Mouse (Mus musculus): ENCODE results near the gene Nup214. TPM values are rescaled to one million over a fixed set of nuclear protein-coding genes. Genes with fewer than 3 reads are reported as not detected.
A peak's percentile ranks its signal among the peaks of the same experiment; 100 is the strongest.

The Nup214 gene
- total and polyA plus RNA-seq, 2 experiments, result 5.3 to 11.5 TPM

DNA sequence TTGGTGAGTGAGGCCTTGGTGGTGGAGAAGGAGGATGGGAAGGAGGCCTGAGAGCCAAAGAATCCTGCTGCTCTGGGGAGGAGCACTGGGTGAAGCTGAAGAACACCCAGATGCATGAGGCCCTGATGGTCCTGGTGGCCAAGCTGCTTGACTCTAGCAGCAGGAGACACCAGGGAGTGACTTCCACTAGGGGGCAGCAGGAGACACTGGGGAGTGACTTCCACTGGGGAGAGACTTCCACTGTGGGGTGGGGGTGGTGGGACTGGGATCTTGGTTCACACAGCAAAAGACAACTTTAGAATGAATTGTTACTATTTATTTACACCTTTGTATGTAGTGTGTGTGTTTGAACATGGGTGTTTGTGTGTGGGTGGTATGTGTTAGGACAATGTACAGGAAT, 9.1 kb upstream of the Nup214 start:
- DNase-seq (ENCODE audit: extremely low read depth, low read depth, low spot score), result peak; percentile 20
- Histone ChIP-seq H3K36me3 (ENCODE audit: control insufficient read depth, insufficient read depth, low read length) (no peaks in the 10 kb centered on the region), H3K27me3 (ENCODE audit: control insufficient read depth, insufficient read depth, low read length) (no peaks in the 10 kb centered on the region), H3K4me3 (ENCODE audit: insufficient read depth, low read depth, low read length) (no peak overlapping the region), H3K4me1 (ENCODE audit: control insufficient read depth, insufficient read depth, low read length) (no peaks in the 10 kb centered on the region), H3K9ac (ENCODE audit: low read depth, low read length) (no peak overlapping the region), H3K79me2 (ENCODE audit: control insufficient read depth, insufficient read depth, low read length) (no peaks in the 10 kb centered on the region), H3K27ac (replicated peaks; ENCODE audit: insufficient read depth, low read depth, low read length) (no peak overlapping the region)
- peak; percentile 84 for TF ChIP-seq CTCF (IDR thresholded peaks at IDR 0.05; ENCODE audit: low read depth, low read length)
- no peak for TF ChIP-seq POLR2A (IDR thresholded peaks at IDR 0.05; ENCODE audit: extremely low read depth, insufficient read depth, low read length)

DNA sequence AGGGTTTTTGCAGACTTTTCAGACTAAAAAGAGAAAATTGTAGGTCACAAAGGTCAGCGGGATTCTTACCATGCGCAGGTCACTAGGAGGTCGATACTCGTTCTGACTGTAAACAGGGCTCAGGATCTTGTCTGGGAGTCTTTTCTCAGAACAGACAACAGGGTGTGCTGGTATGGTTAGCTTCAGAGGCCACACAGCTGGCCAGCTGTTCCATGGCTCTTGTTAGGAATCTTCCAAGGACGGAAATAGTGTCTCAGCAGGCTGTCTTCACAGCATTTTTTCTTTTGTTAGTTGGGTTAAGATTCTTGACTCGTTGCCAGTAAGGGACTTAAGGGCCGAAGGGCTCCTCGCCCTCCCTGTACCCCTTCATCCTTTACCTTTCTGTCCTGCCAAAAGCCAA, 7.4 kb upstream of the Nup214 start:
- H3K4me1 ChIP-seq (ENCODE audit: control insufficient read depth, insufficient read depth, low read length), result no peaks in the 10 kb centered on the region

DNA sequence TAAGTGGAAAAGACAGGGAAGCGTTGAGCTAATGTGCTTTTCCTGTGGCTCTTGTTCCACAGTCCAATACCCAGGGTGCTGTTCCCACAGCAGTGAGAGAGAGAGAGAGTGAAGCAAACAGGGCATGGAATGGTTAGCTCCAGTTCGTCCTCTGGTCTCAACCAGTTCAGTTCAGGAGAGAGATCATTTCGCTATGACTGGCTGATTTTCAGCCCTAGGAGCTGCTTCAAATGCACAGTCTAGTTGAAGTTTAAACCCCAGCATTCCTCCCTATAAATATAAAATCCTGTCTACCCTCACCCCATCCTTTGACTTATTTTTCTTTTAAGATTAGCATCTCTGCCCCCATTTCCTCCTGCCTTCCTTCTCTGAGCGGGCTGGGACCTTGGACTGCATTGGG, 1.6 kb upstream of the Nup214 start:
- Histone ChIP-seq H3K4me1 (ENCODE audit: control insufficient read depth, insufficient read depth, low read length) (peaks cover 3% of the 10 kb centered on the region), H3K36me3 (ENCODE audit: control insufficient read depth, insufficient read depth, low read length) (peaks cover 9% of the 10 kb centered on the region; the same call in 1 of the 2 replicates), H3K27ac (replicated peaks; ENCODE audit: insufficient read depth, low read depth, low read length) (no peak overlapping the region), H3K79me2 (ENCODE audit: control insufficient read depth, insufficient read depth, low read length) (peaks cover 5% of the 10 kb centered on the region; the same call in 1 of the 2 replicates), H3K9ac (ENCODE audit: low read depth, low read length) (no peak overlapping the region), H3K27me3 (ENCODE audit: control insufficient read depth, insufficient read depth, low read length) (no peaks in the 10 kb centered on the region), H3K4me3 (ENCODE audit: insufficient read depth, low read depth, low read length) (no peak overlapping the region)
- TF ChIP-seq POLR2A (IDR thresholded peaks at IDR 0.05; ENCODE audit: extremely low read depth, insufficient read depth, low read length), result no peak
- no peak for TF ChIP-seq CTCF (IDR thresholded peaks at IDR 0.05; ENCODE audit: low read depth, low read length)
- no peak for DNase-seq (ENCODE audit: extremely low read depth, low read depth, low spot score)
- 84% methylated on average over 4 of the region's 4 CpGs for WGBS

More for the DNA sequence above, 7.4 kb upstream of the Nup214 start:
- TF ChIP-seq POLR2A (IDR thresholded peaks at IDR 0.05; ENCODE audit: extremely low read depth, insufficient read depth, low read length) (no peak), CTCF (IDR thresholded peaks at IDR 0.05; ENCODE audit: low read depth, low read length) (no peak)
- Histone ChIP-seq H3K79me2 (ENCODE audit: control insufficient read depth, insufficient read depth, low read length) (no peaks in the 10 kb centered on the region), H3K9ac (ENCODE audit: low read depth, low read length) (no peak overlapping the region), H3K27me3 (ENCODE audit: control insufficient read depth, insufficient read depth, low read length) (no peaks in the 10 kb centered on the region), H3K27ac (replicated peaks; ENCODE audit: insufficient read depth, low read depth, low read length) (no peak overlapping the region), H3K4me3 (ENCODE audit: insufficient read depth, low read depth, low read length) (no peak overlapping the region), H3K36me3 (ENCODE audit: control insufficient read depth, insufficient read depth, low read length) (no peaks in the 10 kb centered on the region)
- no peak for DNase-seq (ENCODE audit: extremely low read depth, low read depth, low spot score)
- WGBS, result 73% methylated on average over 8 of the region's 8 CpGs

DNA sequence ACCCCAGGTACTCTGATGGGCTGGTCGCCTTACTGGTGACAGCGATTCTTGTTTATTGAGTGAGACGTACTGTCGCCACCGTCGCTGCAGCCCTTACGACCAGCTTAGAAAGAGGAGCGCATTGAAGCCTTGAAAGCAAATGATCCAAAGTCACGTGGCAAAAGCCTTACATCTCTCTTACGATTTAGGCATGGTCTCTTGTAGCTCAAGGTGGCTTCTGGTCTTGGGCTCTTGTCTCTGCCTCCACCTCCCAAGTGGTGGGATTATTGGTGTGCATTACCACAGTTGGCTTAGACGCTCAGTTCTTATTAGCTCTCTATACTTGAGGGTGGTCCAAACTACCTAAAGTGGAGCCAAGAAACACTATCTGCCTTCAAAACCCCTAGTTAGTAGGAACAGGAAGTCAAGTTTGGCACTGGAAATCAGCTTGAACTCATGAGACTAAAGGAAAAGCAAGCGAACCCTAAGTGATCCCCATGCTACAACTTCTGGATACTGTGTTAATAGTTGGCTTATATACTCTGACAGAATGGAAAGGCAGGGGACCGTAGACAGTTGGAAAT, 654 bp downstream of the Nup214 start:
- H3K4me3 ChIP-seq (ENCODE audit: insufficient read depth, low read depth, low read length), result peak overlapping the region; percentile 85
- H3K27me3 ChIP-seq (ENCODE audit: control insufficient read depth, insufficient read depth, low read length), result no peaks in the 10 kb centered on the region
- H3K27ac ChIP-seq (replicated peaks; ENCODE audit: insufficient read depth, low read depth, low read length), result peak overlapping the region; percentile 7; the same call in 1 of the 2 replicates
- peaks cover 3% of the 10 kb centered on the region for H3K4me1 ChIP-seq (ENCODE audit: control insufficient read depth, insufficient read depth, low read length)
- peaks cover 21% of the 10 kb centered on the region for H3K36me3 ChIP-seq (ENCODE audit: control insufficient read depth, insufficient read depth, low read length)
- TF ChIP-seq CTCF (IDR thresholded peaks at IDR 0.05; ENCODE audit: low read depth, low read length) (no peak), POLR2A (IDR thresholded peaks at IDR 0.05; ENCODE audit: extremely low read depth, insufficient read depth, low read length) (no peak)
- H3K79me2 ChIP-seq (ENCODE audit: control insufficient read depth, insufficient read depth, low read length), result peaks cover 5% of the 10 kb centered on the region; the same call in 1 of the 2 replicates
- no peak for DNase-seq (ENCODE audit: extremely low read depth, low read depth, low spot score)
- WGBS, result 8% methylated on average over 13 of the region's 13 CpGs
- peak overlapping the region; percentile 88 for H3K9ac ChIP-seq (ENCODE audit: low read depth, low read length)

DNA sequence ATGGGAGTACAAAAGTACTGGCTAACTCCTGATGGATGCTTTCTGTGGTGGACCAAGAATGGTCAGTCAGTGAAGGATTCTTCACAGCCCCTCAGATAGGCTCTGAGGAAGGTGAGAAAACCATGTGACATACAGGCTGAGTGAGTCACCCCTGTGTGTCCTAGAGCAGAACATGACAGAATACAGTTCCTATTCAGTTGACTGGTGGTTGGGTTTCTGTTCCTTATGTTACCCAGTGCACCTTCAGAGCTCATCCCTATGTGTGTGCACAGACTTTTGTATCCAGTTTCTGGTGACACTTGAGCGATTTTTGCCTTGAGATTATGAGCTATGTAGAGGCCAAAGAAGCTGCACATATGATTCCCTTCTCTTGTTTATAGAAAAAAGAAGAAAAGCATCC, 13.5 kb downstream of the Nup214 start:
- Histone ChIP-seq H3K27me3 (ENCODE audit: control insufficient read depth, insufficient read depth, low read length) (no peaks in the 10 kb centered on the region), H3K36me3 (ENCODE audit: control insufficient read depth, insufficient read depth, low read length) (peaks cover 81% of the 10 kb centered on the region), H3K79me2 (ENCODE audit: control insufficient read depth, insufficient read depth, low read length) (no peaks in the 10 kb centered on the region), H3K9ac (ENCODE audit: low read depth, low read length) (no peak overlapping the region), H3K27ac (replicated peaks; ENCODE audit: insufficient read depth, low read depth, low read length) (no peak overlapping the region), H3K4me1 (ENCODE audit: control insufficient read depth, insufficient read depth, low read length) (no peaks in the 10 kb centered on the region), H3K4me3 (ENCODE audit: insufficient read depth, low read depth, low read length) (no peak overlapping the region)
- DNase-seq (ENCODE audit: extremely low read depth, low read depth, low spot score), result no peak
- TF ChIP-seq POLR2A (IDR thresholded peaks at IDR 0.05; ENCODE audit: extremely low read depth, insufficient read depth, low read length) (no peak), CTCF (IDR thresholded peaks at IDR 0.05; ENCODE audit: low read depth, low read length) (no peak)
- 97% methylated on average over 1 of the region's 1 CpGs for WGBS

DNA sequence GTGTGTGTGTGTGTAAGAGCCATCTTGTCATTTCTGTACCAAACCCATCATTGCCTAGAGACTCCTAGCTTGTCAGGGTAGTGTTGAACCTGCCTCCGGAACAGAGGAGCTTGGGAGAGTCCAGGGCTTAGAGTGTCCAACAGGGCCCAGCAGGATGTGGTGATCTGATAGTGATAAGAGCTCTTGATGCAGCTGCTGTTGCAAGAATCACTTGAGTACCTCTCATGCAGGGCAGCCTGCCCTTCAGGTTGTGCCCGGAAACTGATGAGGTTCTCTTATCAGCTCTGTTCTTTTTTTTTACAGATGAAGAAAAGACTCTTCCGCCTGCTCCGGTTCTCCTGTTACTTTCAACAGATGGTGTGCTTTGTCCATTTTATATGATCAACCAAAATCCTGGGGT, 16.7 kb downstream of the Nup214 start:
- H3K9ac ChIP-seq (ENCODE audit: low read depth, low read length), result no peak overlapping the region
- TF ChIP-seq CTCF (IDR thresholded peaks at IDR 0.05; ENCODE audit: low read depth, low read length) (no peak), POLR2A (IDR thresholded peaks at IDR 0.05; ENCODE audit: extremely low read depth, insufficient read depth, low read length) (no peak)
- H3K27me3 ChIP-seq (ENCODE audit: control insufficient read depth, insufficient read depth, low read length), result no peaks in the 10 kb centered on the region
- H3K4me1 ChIP-seq (ENCODE audit: control insufficient read depth, insufficient read depth, low read length), result no peaks in the 10 kb centered on the region
- no peak overlapping the region for H3K4me3 ChIP-seq (ENCODE audit: insufficient read depth, low read depth, low read length)
- H3K79me2 ChIP-seq (ENCODE audit: control insufficient read depth, insufficient read depth, low read length), result no peaks in the 10 kb centered on the region
- peaks cover 75% of the 10 kb centered on the region for H3K36me3 ChIP-seq (ENCODE audit: control insufficient read depth, insufficient read depth, low read length)
- WGBS, result 93% methylated on average over 4 of the region's 4 CpGs
- DNase-seq (ENCODE audit: extremely low read depth, low read depth, low spot score), result no peak
- no peak overlapping the region for H3K27ac ChIP-seq (replicated peaks; ENCODE audit: insufficient read depth, low read depth, low read length)
